In genomic region chr7:112852149-112852839, GRCm38 (mm10) we compare ENCODE assay signal across 8 mouse cellular contexts.
DNase-seq lines count a peak whose midpoint lies in the region; TF ChIP-seq lines count a peak whose summit lies in the region.
"Had no signal": no experiment of that assay in that cellular context is flagged by ENCODE, and none has a peak within 500 bp of the region (broad histone marks: within the 10 kb centered on the region; RNA-seq: fewer than 3 reads in every experiment).

No protein-coding gene starts in this region.

- TF ChIP-seq POLR2A in kidney, adult 2 months (IDR thresholded peaks at IDR 0.05; ENCODE audit: low read depth, low read length): no peak

- H3K4me1 ChIP-seq in kidney, adult 2 months (ENCODE audit: control insufficient read depth, insufficient read depth, low read length): peaks cover 10% of the 10 kb centered on the region

- H3K27ac ChIP-seq in kidney, adult 2 months (ENCODE audit: insufficient read depth, low read depth, low read length): peak overlapping the region; percentile 58; the same call in 1 of the 2 replicates

- DNase-seq in kidney, adult 2 months: peak; percentile 63
- DNase-seq in kidney, postnatal 10 days: no peak
- DNase-seq in 3T3-L1 (ENCODE audit: low read depth, low spot score) (peak; percentile 31), NIH3T3 (ENCODE audit: low read depth) (peak; percentile 59)
- peak; percentile 37 to 55 for DNase-seq in kidney, postnatal 36 days
- no peak for DNase-seq in ovary, adult 18-20 months (ENCODE audit: low spot score)
- no peak for DNase-seq in left cerebral cortex, adult 11 months (ENCODE audit: low spot score)
- DNase-seq: thymus, postnatal 14 days had no signal

- TF ChIP-seq CTCF in kidney, adult 2 months (conservative IDR thresholded peaks at IDR 0.05; ENCODE audit: insufficient read depth, insufficient read length, low read depth, low read length): no peak

- WGBS in kidney, adult 2 months: 46% methylated on average over 7 of the region's 7 CpGs

- no peaks in the 10 kb centered on the region for H3K36me3 ChIP-seq in kidney, adult 2 months (ENCODE audit: control insufficient read depth, insufficient read depth, low read length)

- H3K27me3 ChIP-seq in kidney, adult 2 months (replicated peaks; ENCODE audit: control insufficient read depth, insufficient read depth, low read length): no peaks in the 10 kb centered on the region

- no peak overlapping the region for H3K4me3 ChIP-seq in kidney, adult 2 months (ENCODE audit: insufficient read depth, low read depth, low read length)

Comparison
In these comparisons a context has a peak if more than half of its experiments do, and no peak if none do; other contexts are left out.
1. DNase-seq: peak in kidney, adult 2 months (single experiment), 3T3-L1 (single experiment), NIH3T3 (single experiment) and kidney, postnatal 36 days (2 of 2); none in kidney, postnatal 10 days (single experiment), ovary, adult 18-20 months (single experiment) and left cerebral cortex, adult 11 months (single experiment).